Mouse (Mus musculus) embryonic facial prominence, embryonic 13.5 days (tissue): Measurements from ENCODE around the gene Six1. TPM values are rescaled to one million over a fixed set of nuclear protein-coding genes. Genes with fewer than 3 reads are reported as not detected.
"Not testable (repeated sequence)": the region's sequence is repeated elsewhere in the genome, so short reads cannot be mapped to it uniquely, and the experiment has no call there.

Experiments used
- ATAC-seq: fragments of 200-750 bp; cut with Nextera tagmentation; 2 replicates; pipeline ENCODE4 v1.8.0; 2017; ENCODE audit warnings: low read depth; ENCODE audit not compliant: insufficient number of reproducible peaks, insufficient read depth, low FRiP score, low TSS enrichment
- H3K27ac ChIP-seq: fragments of 300-500 bp; sonication (generic); 2 replicates; pipeline ENCODE4 v1.5.1; 2015; ENCODE audit warnings: moderate library complexity, mild to moderate bottlenecking, inconsistent platforms
- H3K27me3 ChIP-seq: fragments of 300-500 bp; sonication (generic); 2 replicates; pipeline ENCODE4 v1.6.1; 2015; ENCODE audit warnings: mild to moderate bottlenecking, inconsistent platforms
- H3K36me3 ChIP-seq: fragments of 300-500 bp; sonication (generic); 2 replicates; pipeline ENCODE4 v1.6.1; 2015; ENCODE audit warnings: mild to moderate bottlenecking, inconsistent platforms
- H3K4me1 ChIP-seq: fragments of 300-500 bp; sonication (generic); 2 replicates; pipeline ENCODE4 v1.6.1; 2015; ENCODE audit warnings: inconsistent platforms
- H3K4me2 ChIP-seq: fragments of 300-500 bp; sonication (generic); 2 replicates; pipeline ENCODE4 v1.6.1; 2015; ENCODE audit warnings: moderate library complexity, mild to moderate bottlenecking, inconsistent platforms
- H3K4me3 ChIP-seq: fragments of 300-500 bp; sonication (generic); 2 replicates; pipeline ENCODE4 v1.5.1; 2015; ENCODE audit warnings: mild to moderate bottlenecking, inconsistent platforms
- H3K9ac ChIP-seq: fragments of 300-500 bp; sonication (generic); 2 replicates; pipeline ENCODE4 v1.6.1; 2015; ENCODE audit warnings: mild to moderate bottlenecking, inconsistent platforms
- H3K9me3 ChIP-seq: fragments of 300-500 bp; sonication (generic); 2 replicates; pipeline ENCODE4 v1.6.1; 2016; ENCODE audit warnings: inconsistent platforms
- WGBS: fragments of 180-500 bp; shearing (Covaris S2); methylation state at CpG from one replicate; pipeline ENCODE4 v1.1.7; 2015; ENCODE audit warnings: mixed read lengths; 5-methylcytosine and 5-hydroxymethylcytosine counted together
- polyA plus RNA-seq: library from polyadenylated mRNA; unstranded; fragments of >200 nt; fragmentation: Nextera tagmentation; extraction: Ambion mirVana; gene quantifications from 2 replicates; pipeline ENCODE4 v1.2.1, GENCODE M21; 2015

The Six1 gene
- 34.3 and 35.0 TPM in 2 replicates for polyA plus RNA-seq

DNA sequence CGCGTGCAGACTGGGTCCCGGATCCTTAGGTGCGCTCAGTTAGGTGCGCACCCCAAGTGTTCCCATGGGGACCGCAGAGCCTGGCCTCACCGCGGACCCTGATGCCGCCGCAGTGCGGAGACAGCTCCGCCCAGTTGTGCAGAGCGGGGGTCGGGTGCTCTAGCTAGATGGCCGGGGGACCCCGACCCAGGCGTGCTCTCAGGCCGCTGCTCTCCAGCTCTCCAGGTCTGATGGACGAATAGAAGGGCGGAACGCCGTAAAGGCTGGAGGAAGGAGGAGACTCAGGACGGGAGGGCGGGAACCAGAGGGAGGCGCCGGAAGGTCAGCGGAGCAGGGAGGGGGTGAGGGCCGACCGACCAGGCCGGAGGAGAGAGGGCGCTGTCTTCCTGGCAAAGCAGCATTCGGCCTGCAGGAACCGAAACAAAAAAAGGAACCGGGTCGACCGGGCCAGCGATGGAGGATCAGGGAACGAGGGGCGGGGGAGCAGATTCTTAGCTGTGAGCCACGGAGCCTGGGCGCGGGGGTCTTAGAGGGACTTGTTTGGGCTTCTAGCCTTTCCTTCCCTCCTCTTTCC is at the start of gene Six1:
Six1 (minus strand) TSS at position 220 of the 574 bp plus-strand sequence.
- Histone ChIP-seq H3K9me3 (no peaks in the 10 kb centered on the region), H3K4me1 (peaks cover 52% of the 10 kb centered on the region), H3K36me3 (no peaks in the 10 kb centered on the region), H3K4me3 (peak within 1 kb of the TSS; percentile 62), H3K9ac (peak within 1 kb of the TSS; percentile 72), H3K4me2 (peak within 1 kb of the TSS; percentile 82), H3K27ac (peak within 1 kb of the TSS; percentile 89), H3K27me3 (peaks cover 53% of the 10 kb centered on the region)
- peak; percentile 78 for ATAC-seq
- under 1% methylated on average over 42 of the region's 42 CpGs for WGBS

DNA sequence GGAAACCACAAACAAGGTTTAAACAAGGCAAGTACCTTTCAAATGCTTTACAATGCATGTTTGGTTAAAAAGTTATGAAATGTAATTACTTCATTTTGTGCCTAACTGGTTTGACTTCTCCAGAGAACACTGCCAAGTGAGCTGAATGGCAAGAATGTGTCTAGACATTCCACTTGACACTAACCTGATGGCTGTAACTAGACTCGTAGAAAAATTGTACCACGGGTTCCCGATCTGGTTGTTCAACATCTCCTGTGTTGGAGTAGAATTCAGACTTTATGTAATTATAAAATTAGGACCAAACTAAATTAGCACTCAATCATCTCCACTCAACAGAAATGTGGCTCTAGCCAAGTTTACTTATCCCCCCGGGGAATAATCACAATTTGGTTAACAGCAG is 44.9 kb upstream of the Six1 start:
- no peaks in the 10 kb centered on the region for H3K27me3 ChIP-seq
- H3K9me3 ChIP-seq: no peaks in the 10 kb centered on the region; the same call in 1 of the 2 replicates
- peaks cover 26% of the 10 kb centered on the region for H3K36me3 ChIP-seq
- H3K27ac ChIP-seq: no peak overlapping the region
- H3K4me2 ChIP-seq: no peak overlapping the region
- H3K4me1 ChIP-seq: no peaks in the 10 kb centered on the region
- H3K9ac ChIP-seq: no peak overlapping the region
- 59% methylated on average over 4 of the region's 4 CpGs for WGBS
- ATAC-seq: no peak
- H3K4me3 ChIP-seq: no peak overlapping the region

DNA sequence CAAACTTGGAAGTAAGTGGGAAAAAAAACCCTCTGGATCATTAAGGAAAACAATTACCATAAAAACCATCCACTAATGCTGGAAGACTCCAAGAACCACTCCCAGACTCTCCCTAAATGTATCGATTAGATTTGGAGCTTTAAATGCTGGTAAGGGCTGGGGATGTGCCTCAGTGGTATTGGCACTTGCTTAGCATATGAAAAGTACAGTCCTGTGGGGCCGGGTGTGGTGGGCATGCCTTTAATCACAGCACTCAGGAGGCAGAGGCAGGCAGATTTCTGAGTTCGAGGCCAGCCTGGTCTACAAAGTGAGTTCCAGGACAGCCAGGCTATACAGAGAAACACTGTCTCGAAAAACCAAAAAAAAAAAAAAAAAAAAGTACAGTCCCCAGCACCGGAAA is 42.5 kb upstream of the Six1 start:
- not testable (repeated sequence) for ATAC-seq, H3K36me3 ChIP-seq, H3K9ac ChIP-seq, H3K9me3 ChIP-seq, H3K27me3 ChIP-seq, H3K27ac ChIP-seq, H3K4me3 ChIP-seq, H3K4me1 ChIP-seq, H3K4me2 ChIP-seq
- WGBS: 86% methylated on average over 5 of the region's 5 CpGs

DNA sequence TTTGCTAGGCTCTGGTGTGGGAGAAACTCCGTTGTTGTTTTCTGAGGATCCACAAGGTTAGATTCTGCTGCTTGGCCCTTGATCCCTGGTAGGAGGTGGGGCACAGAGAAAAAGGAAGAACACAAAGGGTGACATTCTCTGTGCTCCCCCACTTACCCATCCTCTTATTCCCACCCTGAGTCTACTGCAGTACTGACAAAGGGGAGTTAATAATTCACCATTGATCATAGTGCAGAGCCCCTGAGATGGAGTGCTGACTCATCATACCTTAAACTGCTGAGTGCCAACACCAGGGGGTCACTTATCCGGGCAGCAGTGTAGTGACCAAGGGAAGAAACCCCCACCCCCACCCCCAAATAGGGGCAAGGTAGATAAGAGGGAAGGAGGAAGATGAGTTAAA is 40.9 kb upstream of the Six1 start:
- H3K9me3 ChIP-seq: no peaks in the 10 kb centered on the region
- H3K4me1 ChIP-seq: no peaks in the 10 kb centered on the region
- ATAC-seq: no peak
- H3K36me3 ChIP-seq: no peaks in the 10 kb centered on the region
- H3K27ac ChIP-seq: no peak overlapping the region
- no peaks in the 10 kb centered on the region for H3K27me3 ChIP-seq
- H3K4me3 ChIP-seq: no peak overlapping the region
- H3K9ac ChIP-seq: no peak overlapping the region
- H3K4me2 ChIP-seq: no peak overlapping the region
- WGBS: 29% methylated on average over 2 of the region's 2 CpGs

DNA sequence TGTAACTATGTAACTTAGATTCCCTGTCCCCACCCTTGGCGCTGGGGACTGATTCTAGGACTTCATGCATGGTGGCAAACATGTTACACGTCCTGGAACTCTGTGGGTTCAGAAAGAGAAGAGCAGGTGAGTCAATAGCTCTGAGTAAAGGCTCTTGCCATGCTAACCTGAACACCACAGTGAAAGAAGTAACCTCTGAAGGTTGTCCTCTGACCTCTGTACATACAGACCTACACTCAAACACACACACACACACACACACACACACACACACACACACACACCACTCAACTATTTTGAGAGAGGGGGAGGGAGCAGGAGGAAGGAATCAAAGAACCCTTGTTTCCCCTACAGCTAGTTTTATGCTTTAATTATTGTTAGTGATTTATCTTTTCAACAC is 40.5 kb upstream of the Six1 start:
- no peaks in the 10 kb centered on the region for H3K4me1 ChIP-seq
- H3K27me3 ChIP-seq: no peaks in the 10 kb centered on the region
- H3K36me3 ChIP-seq: no peaks in the 10 kb centered on the region
- H3K4me2 ChIP-seq: no peak overlapping the region
- H3K4me3 ChIP-seq: no peak overlapping the region
- no peak overlapping the region for H3K27ac ChIP-seq
- ATAC-seq: no peak
- no peaks in the 10 kb centered on the region for H3K9me3 ChIP-seq
- no peak overlapping the region for H3K9ac ChIP-seq
- WGBS: 72% methylated on average over 2 of the region's 2 CpGs

DNA sequence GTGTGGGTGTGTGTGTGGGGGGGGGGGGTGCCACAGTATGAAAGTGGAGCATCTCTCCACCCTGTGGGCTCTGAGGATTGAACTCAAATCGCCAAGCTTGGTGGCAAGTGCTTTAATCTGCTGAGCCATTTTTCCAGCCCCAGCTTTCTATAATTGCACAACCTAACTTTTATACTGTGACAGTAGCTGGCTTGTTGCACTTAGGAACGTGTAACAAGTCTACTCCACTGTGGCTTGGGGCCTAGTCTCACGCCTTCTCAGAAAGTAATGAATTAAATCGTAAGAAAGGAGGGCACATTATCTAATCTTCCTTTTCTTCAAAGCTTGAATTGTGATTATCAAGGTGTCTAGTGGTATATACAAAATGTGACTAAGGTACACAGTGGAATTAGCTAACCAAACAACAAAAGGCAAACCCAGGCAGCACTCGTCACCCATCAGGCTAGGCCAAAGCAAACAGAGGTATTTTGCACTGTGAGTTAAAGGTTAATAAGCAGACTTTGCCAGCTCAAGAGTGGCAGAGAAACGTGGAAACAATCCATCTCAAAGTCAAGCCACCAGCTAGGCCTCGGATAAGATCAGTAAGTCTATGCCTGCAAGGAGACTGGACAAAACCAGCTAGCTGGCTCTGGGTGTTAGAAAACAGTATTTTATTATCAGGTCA is 37.1 kb upstream of the Six1 start:
- H3K9ac ChIP-seq: no peak overlapping the region
- no peaks in the 10 kb centered on the region for H3K9me3 ChIP-seq
- H3K4me1 ChIP-seq: no peaks in the 10 kb centered on the region
- ATAC-seq: no peak
- H3K4me2 ChIP-seq: no peak overlapping the region
- 78% methylated on average over 7 of the region's 7 CpGs for WGBS
- no peak overlapping the region for H3K4me3 ChIP-seq
- H3K27me3 ChIP-seq: no peaks in the 10 kb centered on the region
- no peak overlapping the region for H3K27ac ChIP-seq
- no peaks in the 10 kb centered on the region for H3K36me3 ChIP-seq

DNA sequence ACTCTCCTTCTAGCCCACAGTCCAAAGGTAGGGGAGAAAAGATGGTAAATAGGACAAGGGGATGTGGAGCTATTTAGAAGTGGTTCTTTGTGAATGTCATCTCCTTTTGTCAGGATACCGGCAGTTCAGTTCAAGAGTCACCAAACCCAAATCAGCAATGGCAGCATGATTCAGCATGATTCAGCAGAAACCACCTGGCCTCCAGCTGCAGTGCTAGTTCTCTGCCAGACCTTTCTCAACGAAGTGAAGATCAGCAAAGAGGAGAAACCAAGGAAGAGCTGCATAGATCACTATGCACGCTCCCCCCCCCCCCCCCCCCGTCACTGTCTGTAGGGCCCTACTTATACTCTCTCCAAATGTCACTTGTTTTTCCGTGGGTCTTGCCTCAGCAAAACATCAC is 35.2 kb upstream of the Six1 start:
- 68% methylated on average over 5 of the region's 5 CpGs for WGBS
- H3K27ac ChIP-seq: no peak overlapping the region
- H3K9me3 ChIP-seq: no peaks in the 10 kb centered on the region
- no peak overlapping the region for H3K4me3 ChIP-seq
- H3K4me1 ChIP-seq: no peaks in the 10 kb centered on the region
- H3K9ac ChIP-seq: no peak overlapping the region
- no peaks in the 10 kb centered on the region for H3K36me3 ChIP-seq
- no peak overlapping the region for H3K4me2 ChIP-seq
- no peak for ATAC-seq
- no peaks in the 10 kb centered on the region for H3K27me3 ChIP-seq

DNA sequence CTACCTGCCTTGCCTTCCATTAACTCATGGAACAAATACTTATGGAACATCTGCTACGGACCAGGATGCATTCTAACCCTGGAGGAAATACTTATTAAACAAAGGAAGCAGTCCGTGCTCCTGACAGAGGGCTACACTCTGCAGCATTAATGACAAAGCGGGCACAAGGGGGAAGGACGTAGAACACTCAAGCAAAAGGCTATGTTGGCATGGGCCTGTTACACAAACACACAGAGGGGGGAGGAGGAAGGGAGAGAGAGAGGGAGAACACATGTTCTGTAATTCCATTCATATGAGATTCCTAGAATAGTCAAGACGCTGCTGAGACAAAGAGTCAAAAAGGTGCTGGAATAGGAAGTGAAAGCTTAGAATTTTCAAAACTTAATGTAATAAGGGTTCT is 34.8 kb upstream of the Six1 start:
- H3K9me3 ChIP-seq: no peaks in the 10 kb centered on the region
- 61% methylated on average over 5 of the region's 5 CpGs for WGBS
- H3K4me2 ChIP-seq: no peak overlapping the region
- H3K36me3 ChIP-seq: no peaks in the 10 kb centered on the region
- no peak overlapping the region for H3K27ac ChIP-seq
- no peaks in the 10 kb centered on the region for H3K4me1 ChIP-seq
- no peak overlapping the region for H3K4me3 ChIP-seq
- no peak for ATAC-seq
- H3K9ac ChIP-seq: no peak overlapping the region
- no peaks in the 10 kb centered on the region for H3K27me3 ChIP-seq

DNA sequence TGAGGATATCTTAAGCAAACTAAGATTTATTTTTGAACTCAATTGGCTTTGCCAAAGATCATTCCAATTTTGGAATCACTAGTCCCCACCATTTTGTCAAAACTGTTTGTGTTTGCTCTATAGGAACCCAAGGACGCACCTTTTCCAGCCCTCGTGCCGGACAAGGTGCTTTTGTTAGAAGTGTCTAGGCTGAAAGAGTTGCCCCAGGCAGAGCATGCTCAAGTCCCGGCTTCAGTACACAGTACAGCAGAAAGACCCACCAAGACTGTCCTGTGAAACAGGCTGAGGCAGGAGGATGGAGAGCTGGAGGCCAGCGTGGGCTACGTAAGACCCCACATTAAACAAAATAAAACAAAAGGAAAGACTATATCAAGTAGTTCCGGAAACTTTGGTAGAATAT is 33.4 kb upstream of the Six1 start:
- H3K9me3 ChIP-seq: no peaks in the 10 kb centered on the region
- no peak overlapping the region for H3K4me2 ChIP-seq
- H3K4me1 ChIP-seq: no peaks in the 10 kb centered on the region
- H3K27me3 ChIP-seq: no peaks in the 10 kb centered on the region
- WGBS: 60% methylated on average over 7 of the region's 7 CpGs
- no peak overlapping the region for H3K4me3 ChIP-seq
- ATAC-seq: no peak
- no peak overlapping the region for H3K27ac ChIP-seq
- no peaks in the 10 kb centered on the region for H3K36me3 ChIP-seq
- H3K9ac ChIP-seq: no peak overlapping the region

DNA sequence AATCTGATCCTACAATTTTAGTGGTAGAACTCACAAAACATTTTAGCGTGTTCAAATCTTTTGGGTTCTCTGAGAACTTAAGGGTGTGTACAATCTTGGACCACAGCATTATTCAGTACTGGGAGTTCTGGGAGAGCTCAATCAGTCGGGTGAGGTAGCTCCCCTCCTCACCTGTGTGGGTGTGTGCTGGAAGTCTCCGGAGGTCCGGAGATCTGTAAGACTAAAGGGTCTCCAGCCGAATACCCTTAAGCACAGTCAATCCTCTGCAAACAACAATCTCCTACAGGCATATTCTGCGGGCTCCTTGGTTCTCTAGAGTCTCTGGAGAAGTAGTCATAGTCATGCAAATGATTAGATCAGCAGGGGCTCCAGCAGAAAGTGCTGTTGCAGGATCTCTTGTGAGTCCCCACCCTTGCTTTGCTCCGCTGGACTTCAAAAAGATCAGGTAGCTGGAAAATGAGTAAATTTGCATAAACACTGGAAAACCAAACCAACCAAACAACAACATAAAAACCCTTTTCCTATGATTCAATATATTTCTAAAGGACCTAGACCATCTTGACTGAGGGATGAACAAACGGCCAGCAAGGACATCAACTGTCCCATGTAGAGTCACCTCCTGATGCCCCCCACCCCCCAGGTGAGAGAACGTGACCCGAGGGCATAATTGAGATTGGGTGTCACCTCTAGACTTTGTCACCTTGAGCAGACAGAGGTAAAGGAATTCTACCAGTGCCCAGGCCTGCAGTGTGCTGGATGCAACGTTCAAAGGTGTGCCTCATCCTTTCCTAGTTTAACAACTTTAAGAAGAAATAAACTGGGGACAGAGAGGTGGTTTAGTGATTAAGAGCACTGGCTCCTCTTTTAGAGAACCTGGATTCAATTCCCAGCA is 32.3 kb upstream of the Six1 start:
- Histone ChIP-seq H3K9ac (no peak overlapping the region), H3K36me3 (no peaks in the 10 kb centered on the region), H3K4me1 (no peaks in the 10 kb centered on the region), H3K27ac (no peak overlapping the region), H3K4me2 (no peak overlapping the region), H3K4me3 (no peak overlapping the region), H3K27me3 (no peaks in the 10 kb centered on the region), H3K9me3 (no peaks in the 10 kb centered on the region)
- whole genome bisulfite sequencing: 28% methylated on average over 11 of the region's 11 CpGs
- no peak for ATAC-seq

DNA sequence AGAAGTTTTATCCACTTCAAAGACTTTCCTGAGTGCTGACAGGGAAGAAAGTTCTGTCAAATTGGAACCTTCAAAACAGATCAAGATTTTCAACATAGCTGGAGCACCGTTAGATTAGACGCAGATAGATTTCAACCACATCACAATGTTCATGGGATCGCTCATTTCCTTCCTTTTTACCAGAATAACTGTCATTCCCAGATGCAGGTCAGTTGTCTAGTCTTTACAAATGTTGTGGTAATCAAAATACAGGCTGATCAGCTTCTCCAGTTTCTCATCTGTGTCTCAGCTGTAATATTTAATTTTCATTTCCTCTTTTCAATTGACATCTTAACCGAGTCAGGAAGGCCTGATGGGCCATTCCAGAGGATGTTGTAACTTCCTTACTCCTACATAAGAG is 30.1 kb upstream of the Six1 start:
- Histone ChIP-seq H3K27ac (no peak overlapping the region), H3K9ac (no peak overlapping the region), H3K36me3 (no peaks in the 10 kb centered on the region), H3K4me1 (no peaks in the 10 kb centered on the region), H3K9me3 (no peaks in the 10 kb centered on the region), H3K27me3 (no peaks in the 10 kb centered on the region), H3K4me3 (no peak overlapping the region), H3K4me2 (no peak overlapping the region)
- 60% methylated on average over 4 of the region's 4 CpGs for WGBS
- ATAC-seq: no peak

DNA sequence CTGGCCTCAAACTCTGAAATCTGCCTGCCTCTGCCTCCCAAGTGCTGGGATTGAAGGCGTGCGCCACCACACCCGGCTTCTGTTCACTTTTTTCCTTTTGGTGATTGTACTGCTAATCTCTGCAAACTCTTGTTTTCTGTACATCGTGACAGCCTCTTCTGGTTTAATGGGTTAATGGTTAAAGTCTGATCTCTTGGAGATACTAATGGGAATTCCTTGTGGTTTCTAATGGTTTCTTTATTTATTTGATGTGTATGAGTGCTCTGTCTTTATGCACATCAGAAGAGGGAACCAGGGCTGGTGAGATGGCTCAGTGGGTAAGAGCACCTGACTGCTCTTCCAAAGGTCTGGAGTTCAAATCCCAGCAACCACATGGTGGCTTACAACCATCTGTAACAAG is 28.1 kb upstream of the Six1 start:
- not testable (repeated sequence) for ATAC-seq, H3K4me1 ChIP-seq, H3K27me3 ChIP-seq, H3K36me3 ChIP-seq, H3K9me3 ChIP-seq, H3K4me3 ChIP-seq, H3K9ac ChIP-seq, H3K27ac ChIP-seq, H3K4me2 ChIP-seq
- 90% methylated on average over 4 of the region's 4 CpGs for WGBS
